Mouse (Mus musculus) heart, postnatal 0 days (tissue): ENCODE data around the gene Tubb1. TPM values are rescaled to one million over a fixed set of nuclear protein-coding genes. Genes with fewer than 3 reads are reported as not detected.
A peak's percentile ranks its signal among the peaks of the same experiment; 100 is the strongest.

Experiments used
- ATAC-seq: fragments of 200-750 bp; cut with Nextera tagmentation; 2 replicates; pipeline ENCODE4 v1.8.0; 2017; ENCODE audit warnings: low read depth, moderate number of reproducible peaks, moderate library complexity; ENCODE audit not compliant: insufficient read depth
- DNase-seq: peaks from one replicate; pipeline ENCODE4 v3.0.0-alpha.2; 2016; ENCODE audit warnings: low spot score
- H3K27ac ChIP-seq: fragments of 300-500 bp; sonication (generic); 2 replicates; pipeline ENCODE4 v1.5.1; 2014; ENCODE audit warnings: low read depth, mild to moderate bottlenecking
- H3K27me3 ChIP-seq: fragments of 300-500 bp; sonication (generic); 2 replicates; pipeline ENCODE4 v1.6.1; 2014; ENCODE audit warnings: low read length, mixed read lengths; ENCODE audit not compliant: control insufficient read depth, insufficient read depth
- H3K36me3 ChIP-seq: fragments of 300-500 bp; sonication (generic); replicated peaks from 2 replicates; pipeline ENCODE4 v1.6.1; 2014; ENCODE audit warnings: low read length, mixed read lengths; ENCODE audit not compliant: control insufficient read depth, insufficient read depth
- H3K4me1 ChIP-seq: fragments of 300-500 bp; sonication (generic); 2 replicates; pipeline ENCODE4 v1.6.1; 2014; ENCODE audit warnings: antibody characterized with exemption; ENCODE audit not compliant: control insufficient read depth, insufficient read depth
- H3K4me2 ChIP-seq: fragments of 300-500 bp; sonication (generic); 2 replicates; pipeline ENCODE4 v1.6.1; 2014; ENCODE audit warnings: low read depth, mild to moderate bottlenecking, low read length, moderate library complexity
- H3K4me3 ChIP-seq: fragments of 300-500 bp; sonication (generic); 2 replicates; pipeline ENCODE4 v1.5.1; 2014; ENCODE audit warnings: low read depth, low read length
- H3K9ac ChIP-seq: fragments of 300-500 bp; sonication (generic); replicated peaks from 2 replicates; pipeline ENCODE4 v1.6.1; 2014; ENCODE audit warnings: low read depth, low read length, mixed read lengths
- H3K9me3 ChIP-seq: fragments of 300-500 bp; sonication (generic); replicated peaks from 2 replicates; pipeline ENCODE4 v1.6.1; 2016; ENCODE audit warnings: low read length; ENCODE audit not compliant: control insufficient read depth
- CTCF ChIP-seq: IDR thresholded peaks from 2 replicates; pipeline ENCODE4 v1.5.1; 2016; ENCODE audit warnings: antibody characterized with exemption, control low read depth, low read depth
- EP300 ChIP-seq: IDR thresholded peaks from 2 replicates; pipeline ENCODE4 v1.6.1; 2016; ENCODE audit warnings: antibody characterized with exemption, low read depth
- WGBS: fragments of 180-500 bp; shearing (Covaris S2); extraction: QIAGEN DNeasy Blood & Tissue Kit; methylation state at CpG from one replicate; pipeline ENCODE4 v1.1.7; 2014; 5-methylcytosine and 5-hydroxymethylcytosine counted together
- polyA plus RNA-seq: library from polyadenylated mRNA; unstranded; fragments of >200 nt; fragmentation: Nextera tagmentation; extraction: Ambion mirVana; gene quantifications from 2 replicates; pipeline ENCODE4 v1.2.1, GENCODE M21; 2015
- total RNA-seq: library from RNA; depleted of rRNA; stranded (reverse); fragments of >200 nt; gene quantifications from 2 replicates; pipeline ENCODE4 v1.2.3, GENCODE M21; 2014; ENCODE audit warnings: low replicate concordance

Gene Tubb1
- total and polyA plus RNA-seq, 2 experiments from 2014 or later = 0.74 TPM; not detected in 1

DNA sequence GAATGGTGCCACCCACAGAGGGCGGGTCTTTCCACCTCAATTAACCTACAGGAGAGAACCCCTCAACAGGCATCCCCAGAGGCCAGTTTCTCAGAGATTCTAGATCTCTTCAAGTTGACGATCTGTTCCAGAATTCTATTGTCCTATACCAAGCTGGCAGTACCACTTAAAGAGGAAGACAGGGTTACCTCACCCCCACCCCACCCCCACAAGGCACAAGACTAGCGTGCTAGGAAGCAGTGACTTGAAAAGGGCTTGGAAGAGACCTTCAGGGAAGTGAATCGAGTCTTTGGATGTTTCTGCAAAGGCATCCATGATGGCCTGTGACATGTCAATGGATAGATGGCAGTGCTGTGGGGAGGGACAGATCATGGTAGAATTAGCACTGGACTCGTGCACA, 28.3 kb downstream of the Tubb1 start:
- H3K4me2 ChIP-seq = no peak overlapping the region
- H3K9me3 ChIP-seq = no peaks in the 10 kb centered on the region
- no peak overlapping the region for H3K9ac ChIP-seq
- DNase-seq = no peak
- no peaks in the 10 kb centered on the region for H3K27me3 ChIP-seq
- TF ChIP-seq EP300 (no peak), CTCF (no peak)
- H3K4me1 ChIP-seq = no peaks in the 10 kb centered on the region
- no peak overlapping the region for H3K4me3 ChIP-seq
- H3K27ac ChIP-seq = no peak overlapping the region
- WGBS = 63% methylated on average over 5 of the region's 5 CpGs
- no peak for ATAC-seq
- no peaks in the 10 kb centered on the region for H3K36me3 ChIP-seq

DNA sequence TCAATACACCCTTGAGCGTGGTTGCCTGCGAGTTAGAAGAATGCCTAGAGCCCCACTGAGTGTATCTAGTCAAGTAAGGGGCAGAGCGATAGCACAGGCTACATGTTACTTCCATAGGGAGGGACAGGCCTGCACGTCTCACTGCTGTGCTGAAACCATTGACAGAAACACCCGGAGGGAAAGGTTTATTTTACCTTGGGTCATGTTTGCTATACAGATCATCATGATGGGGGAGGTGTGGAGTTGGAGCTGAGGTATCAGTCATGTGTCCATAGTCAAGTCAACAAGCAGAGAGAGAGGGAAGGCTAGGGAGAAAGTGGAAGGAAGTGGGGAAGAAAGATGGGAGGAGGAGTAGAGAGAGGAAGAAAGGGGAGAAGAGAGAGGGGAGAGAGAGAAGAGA, 36.5 kb downstream of the Tubb1 start:
- 80% methylated on average over 5 of the region's 5 CpGs for WGBS
- ATAC-seq = no peak
- TF ChIP-seq CTCF (no peak), EP300 (no peak)
- DNase-seq = no peak
- Histone ChIP-seq H3K4me1 (no peaks in the 10 kb centered on the region), H3K27ac (no peak overlapping the region), H3K9me3 (0 out of 2 replicates have a peak, but pooled peaks cover 3% of the 10 kb centered on the region), H3K4me2 (no peak overlapping the region), H3K27me3 (no peaks in the 10 kb centered on the region), H3K9ac (no peak overlapping the region), H3K36me3 (no peaks in the 10 kb centered on the region), H3K4me3 (no peak overlapping the region)

DNA sequence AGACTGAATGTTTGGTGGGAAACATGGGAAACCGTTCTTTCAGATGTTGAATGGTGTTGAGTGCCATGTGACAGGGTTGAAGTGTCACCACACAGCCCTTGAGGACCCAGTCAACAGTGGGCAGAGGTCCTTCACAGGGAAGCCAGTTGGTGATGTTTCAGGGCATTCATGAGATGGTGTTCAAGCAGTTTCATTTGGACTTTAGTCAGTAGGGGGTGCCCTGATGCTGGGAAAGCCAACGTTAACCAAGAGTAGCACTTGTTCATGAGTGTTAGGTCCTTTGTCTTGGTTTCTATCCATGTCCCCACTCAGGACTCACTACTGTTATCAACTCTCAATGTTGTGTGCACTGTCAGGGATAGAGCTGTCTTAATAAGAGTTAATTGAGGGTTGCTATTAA, 42.4 kb downstream of the Tubb1 start:
- WGBS = 53% methylated on average over 2 of the region's 2 CpGs
- Histone ChIP-seq H3K27ac (no peak overlapping the region), H3K27me3 (no peaks in the 10 kb centered on the region), H3K4me3 (no peak overlapping the region), H3K4me2 (no peak overlapping the region), H3K36me3 (no peaks in the 10 kb centered on the region), H3K9ac (no peak overlapping the region), H3K9me3 (peaks cover 9% of the 10 kb centered on the region), H3K4me1 (no peaks in the 10 kb centered on the region)
- ATAC-seq (no peak), DNase-seq (no peak)
- TF ChIP-seq EP300 = no peak
- TF ChIP-seq CTCF = peak; percentile 23; the same call in 1 of the 2 replicates

DNA sequence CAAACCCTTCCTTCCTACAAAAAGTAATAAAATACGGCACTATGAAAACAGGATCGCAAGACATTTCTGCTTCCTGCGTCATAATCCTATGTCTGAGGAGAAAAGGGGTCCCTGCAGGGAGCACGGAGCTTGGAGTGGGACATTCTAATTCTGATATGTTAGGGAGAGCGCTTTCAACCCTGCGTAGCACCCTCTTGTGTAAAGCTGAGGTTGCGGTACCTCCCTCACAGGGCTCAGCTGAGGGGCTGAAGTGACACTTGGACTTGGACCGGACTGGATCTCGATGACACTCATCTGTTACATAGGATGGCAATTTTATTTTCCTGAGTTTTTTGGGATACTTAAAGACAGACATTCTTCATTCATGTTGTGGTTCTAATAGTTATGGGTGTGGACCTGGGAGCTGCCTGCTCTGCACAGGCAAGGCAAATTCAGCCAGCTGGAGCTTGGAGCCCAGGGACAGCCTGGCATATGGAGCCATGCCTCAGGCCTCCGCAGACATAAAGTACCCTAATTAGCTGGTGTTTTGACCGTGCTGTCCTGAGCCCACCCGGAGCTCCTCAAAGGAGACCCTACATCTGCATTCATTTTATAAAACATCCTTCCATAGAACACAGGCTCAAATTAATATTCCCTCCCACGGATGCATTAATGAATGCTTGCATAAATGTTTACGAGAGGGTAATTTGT, 50.5 kb downstream of the Tubb1 start:
- ATAC-seq = no peak
- WGBS = 86% methylated on average over 14 of the region's 14 CpGs
- no peaks in the 10 kb centered on the region for H3K9me3 ChIP-seq

DNA sequence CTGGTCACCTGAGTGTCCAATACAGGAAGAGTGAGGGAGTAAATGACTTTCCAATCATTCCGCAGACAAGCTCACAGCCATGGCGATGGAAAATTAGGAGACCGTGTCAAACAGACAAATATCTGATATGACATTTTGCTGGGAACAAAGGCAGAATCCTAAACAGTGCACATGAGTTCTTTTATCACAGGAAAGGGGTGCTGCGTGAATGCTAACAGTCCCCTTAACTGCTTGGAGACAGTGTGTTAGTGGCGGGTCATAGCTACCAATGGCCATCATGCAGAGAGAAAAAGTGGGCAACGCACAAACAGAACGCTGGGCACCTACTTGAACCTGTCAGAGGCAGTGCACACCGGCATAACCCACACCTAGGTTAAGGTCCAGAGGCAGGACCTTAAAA, 51.0 kb downstream of the Tubb1 start:
- Histone ChIP-seq H3K27me3 (no peaks in the 10 kb centered on the region), H3K27ac (no peak overlapping the region), H3K9ac (no peak overlapping the region), H3K4me3 (no peak overlapping the region), H3K9me3 (no peaks in the 10 kb centered on the region), H3K36me3 (no peaks in the 10 kb centered on the region), H3K4me1 (no peaks in the 10 kb centered on the region), H3K4me2 (no peak overlapping the region)
- TF ChIP-seq EP300 (no peak), CTCF (no peak)
- whole genome bisulfite sequencing = 74% methylated on average over 8 of the region's 8 CpGs
- ATAC-seq (no peak), DNase-seq (no peak)

More for the DNA sequence above, 50.5 kb downstream of the Tubb1 start:
- Histone ChIP-seq H3K4me2 (no peak overlapping the region), H3K9ac (no peak overlapping the region), H3K27ac (no peak overlapping the region), H3K36me3 (no peaks in the 10 kb centered on the region), H3K27me3 (no peaks in the 10 kb centered on the region), H3K4me1 (no peaks in the 10 kb centered on the region), H3K4me3 (no peak overlapping the region)
- no peak for DNase-seq
- no peak for TF ChIP-seq CTCF
- TF ChIP-seq EP300 = no peak

DNA sequence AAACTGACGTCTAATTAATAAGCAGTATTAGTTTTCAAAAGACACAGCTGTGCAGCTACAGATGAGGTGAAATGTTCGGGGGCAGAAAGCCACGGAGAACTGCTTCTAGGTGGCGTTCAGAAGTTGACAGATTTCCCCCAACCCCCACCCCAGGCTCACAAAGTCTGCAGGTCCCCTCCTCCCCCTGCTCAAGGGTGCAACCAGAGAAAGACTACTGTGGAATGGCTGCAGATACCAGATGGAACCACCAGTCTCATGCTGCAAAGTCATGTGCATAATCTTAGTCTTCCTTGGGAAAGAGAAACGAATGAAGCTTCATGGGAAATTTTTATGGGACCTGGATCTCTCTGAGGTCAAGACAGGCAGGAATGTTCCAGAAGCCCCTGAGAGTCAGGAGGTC, 51.8 kb downstream of the Tubb1 start:
- Histone ChIP-seq H3K9ac (no peak overlapping the region), H3K9me3 (no peaks in the 10 kb centered on the region), H3K4me3 (no peak overlapping the region), H3K27ac (no peak overlapping the region), H3K4me1 (no peaks in the 10 kb centered on the region), H3K4me2 (no peak overlapping the region), H3K36me3 (no peaks in the 10 kb centered on the region), H3K27me3 (no peaks in the 10 kb centered on the region)
- no peak for DNase-seq
- no peak for ATAC-seq
- no peak for TF ChIP-seq EP300
- no peak for TF ChIP-seq CTCF
- WGBS = 53% methylated on average over 5 of the region's 5 CpGs
